Mouse (Mus musculus): Measurements from ENCODE around the gene Nfatc2.

Nfatc2 gene

DNA sequence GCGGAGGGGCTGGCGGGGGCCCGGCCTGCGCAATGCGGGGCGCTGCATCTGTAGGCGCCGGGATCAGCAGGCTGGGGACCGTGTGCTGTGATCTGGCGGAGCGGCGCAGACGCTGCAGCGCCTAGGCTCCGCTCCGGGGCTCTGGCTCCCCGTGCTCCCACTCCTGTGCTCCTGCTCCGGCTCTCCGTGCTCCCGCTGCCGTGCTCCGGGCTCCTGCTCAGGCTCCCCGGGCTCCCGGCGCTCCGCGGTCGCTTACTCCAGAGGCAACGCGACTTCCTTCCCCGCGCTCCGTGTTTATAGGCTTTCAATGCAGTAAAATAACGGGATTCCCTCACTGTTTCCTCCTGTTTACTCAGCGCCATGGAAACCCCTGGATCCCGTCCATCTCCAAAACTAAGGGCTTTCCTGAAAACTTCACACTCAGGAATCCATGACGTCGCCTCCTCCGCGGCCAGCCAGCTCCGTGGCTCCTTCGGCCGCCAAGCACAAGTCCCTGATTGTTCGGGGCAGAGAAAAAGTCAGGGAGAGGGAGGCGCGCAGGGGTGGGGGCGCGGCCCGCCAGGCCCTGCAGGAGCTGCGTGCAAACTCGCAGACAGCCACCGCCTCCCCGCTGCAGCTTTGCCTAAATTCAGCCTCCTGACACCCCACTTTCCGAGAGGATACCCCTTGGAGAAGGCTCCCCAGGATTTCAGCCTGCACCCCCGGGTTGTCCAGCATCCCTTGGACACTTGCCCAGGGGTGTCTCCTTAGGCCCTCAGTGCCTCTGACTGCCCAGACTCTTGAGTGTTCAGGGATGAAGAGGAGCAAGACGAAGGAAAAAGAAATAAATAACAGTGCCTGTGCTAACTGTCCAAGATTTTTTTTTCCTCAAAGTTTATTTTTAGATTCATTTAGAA, at the start of gene Nfatc2:
Gene Nfatc2, minus strand, starts transcription at position 167 of the 896 bp plus-strand sequence.
- DNase-seq (ENCODE audit: low spot score) = peak; percentile 64

DNA sequence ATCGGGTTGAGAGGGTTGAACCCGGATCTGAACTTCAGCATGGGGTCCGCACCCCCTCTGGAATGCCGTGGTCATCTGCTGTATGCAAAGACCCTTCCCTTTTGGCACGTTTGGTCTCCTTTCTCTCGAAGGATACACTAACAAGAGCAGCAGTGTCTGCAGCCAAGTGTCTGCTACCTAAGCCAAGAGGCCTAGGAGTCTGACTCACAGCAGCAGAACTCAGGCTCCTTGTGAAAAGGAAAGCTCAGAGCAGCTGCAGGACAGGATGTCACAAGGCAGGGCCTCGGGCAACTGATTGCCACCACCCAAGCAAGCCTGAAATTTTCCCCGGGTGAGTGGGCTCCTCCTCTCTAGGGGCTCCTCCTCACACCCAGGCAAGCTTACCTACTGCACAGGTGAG, 46.7 kb upstream of the Nfatc2 start:
- DNase-seq (ENCODE audit: low spot score) = no peak

DNA sequence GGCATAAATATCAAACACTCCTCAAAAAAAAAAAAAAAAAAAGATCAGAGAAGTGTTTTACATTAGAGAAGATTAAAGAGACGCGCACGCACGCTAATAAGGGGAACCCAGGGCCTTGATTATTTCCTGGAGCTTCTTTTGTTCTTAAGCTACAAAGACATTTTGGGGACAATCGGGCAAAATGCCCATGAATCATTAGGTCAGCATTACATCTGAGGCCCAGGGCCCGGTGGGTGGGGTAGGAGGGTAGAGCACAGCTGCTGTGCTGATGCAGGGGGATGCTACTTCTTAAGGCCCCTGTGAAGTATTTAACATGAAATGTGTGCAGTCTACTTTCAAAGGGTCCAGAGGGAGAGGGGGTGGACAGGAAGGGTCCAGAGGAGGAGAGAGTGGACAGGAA, 43.4 kb upstream of the Nfatc2 start:
- no peak for DNase-seq (ENCODE audit: low spot score)

DNA sequence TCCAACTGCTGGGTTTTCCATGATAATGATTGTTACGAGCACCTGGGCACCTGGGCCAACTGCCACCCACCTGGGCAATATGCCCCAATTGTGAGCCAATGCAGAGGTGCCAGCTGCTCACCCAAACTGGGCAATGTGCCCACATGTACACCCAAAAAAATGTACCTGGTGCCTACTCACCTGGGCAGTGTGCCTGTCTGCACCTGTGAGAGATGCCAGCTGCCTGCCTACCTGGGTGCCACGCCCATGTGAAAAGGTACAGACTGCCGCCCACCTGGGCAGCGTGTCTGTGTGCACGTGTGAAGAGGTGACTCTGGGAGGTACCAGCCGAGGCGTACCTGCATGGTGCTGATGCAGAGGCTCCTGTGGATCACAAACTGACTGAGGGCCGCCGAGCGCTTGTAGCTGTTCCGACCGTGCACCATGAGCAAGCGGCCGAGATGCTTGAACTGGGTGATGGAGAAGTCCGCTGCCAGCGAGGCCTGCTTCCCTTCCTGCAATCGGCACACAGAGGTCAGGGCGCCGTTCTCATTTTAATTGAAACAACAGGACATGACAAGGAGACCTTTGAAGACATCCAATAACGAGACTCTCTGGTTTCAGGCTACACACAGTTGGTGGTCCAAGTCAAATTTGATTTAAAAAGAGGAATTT, 42.2 kb upstream of the Nfatc2 start:
- DNase-seq (ENCODE audit: low spot score) = no peak

DNA sequence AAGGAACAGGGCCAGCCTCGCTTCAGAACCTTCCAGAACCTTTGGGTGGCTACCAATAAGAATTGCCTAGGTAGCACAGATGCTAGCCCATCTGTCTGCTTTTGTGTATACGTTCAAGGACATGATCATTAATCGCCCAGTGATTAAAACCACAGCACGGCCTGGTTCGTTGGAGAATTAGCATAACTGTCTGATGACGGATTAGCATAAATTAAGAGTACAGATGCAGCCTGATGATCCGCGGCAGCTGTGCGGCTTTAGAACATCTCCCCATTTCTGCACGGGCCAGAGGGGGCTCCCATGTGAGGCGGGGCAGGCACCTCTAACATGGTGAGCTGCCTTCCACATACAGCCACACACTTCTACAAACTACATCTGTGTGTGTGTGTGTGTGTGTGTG, 40.7 kb upstream of the Nfatc2 start:
- DNase-seq (ENCODE audit: low spot score) = no peak

DNA sequence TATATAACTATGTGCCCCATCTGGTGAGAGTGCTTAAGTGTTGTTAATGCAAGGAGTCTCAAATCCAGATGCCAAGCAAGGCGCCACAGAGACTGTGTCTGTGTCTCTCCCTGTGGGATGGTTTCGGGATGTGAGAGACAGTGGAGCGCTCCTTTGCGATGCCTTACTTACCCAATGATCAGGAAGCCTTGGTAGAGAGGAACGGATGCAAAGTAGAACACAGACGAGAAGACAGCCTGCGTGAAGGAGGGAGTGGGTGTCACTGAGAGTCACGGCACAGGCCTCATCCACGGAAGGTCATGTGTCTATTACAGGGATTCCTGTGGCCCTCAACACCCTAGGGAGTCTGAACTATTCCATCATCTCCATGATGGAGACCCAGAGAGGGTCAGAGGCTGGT, 39.0 kb upstream of the Nfatc2 start:
- DNase-seq (ENCODE audit: low spot score) = no peak

DNA sequence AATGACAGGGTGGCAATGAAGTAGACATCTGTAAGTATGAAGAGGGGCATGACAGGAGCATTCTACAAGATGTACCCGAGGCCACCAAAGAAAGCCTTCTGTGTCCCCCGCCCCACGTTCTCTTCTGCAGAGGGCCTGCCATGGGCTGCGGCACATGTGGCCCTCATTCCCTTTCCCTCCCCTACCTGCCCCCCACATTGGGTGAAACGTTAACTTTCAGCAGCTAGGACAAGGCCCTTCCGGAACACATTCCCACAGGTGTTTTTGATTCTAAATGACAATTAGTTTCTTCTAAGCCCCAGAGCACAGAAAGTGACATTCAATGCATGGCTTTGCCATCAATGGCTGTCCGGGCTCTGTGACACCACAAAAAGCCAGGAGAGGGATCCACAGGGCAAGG, 33.4 kb upstream of the Nfatc2 start:
- DNase-seq (ENCODE audit: low spot score) = no peak

DNA sequence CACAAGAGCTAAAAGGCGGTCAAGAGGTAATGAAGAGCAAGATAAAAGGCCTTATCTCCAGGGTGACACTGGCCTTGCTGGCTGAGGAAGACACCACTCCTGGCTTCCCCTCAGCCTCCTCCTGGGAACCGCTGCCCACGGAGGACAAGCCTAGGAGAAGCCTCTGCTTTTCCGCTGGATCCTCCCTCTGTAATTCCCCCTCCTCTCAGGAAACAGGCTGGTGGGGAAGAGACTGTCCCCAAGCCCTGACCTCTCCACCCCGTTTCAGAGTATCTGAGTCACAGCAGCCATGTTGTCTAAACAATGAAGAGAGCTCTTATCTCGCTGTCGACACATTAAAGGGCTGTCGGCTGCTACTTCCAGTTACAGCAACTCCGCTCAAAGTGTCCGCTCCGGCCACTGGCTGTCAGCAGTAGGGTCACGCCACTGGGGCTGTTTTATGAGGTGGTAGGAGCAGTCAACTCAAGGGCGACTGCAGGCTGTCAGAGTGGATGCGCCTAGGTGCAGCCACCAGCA, 31.9 kb upstream of the Nfatc2 start:
- no peak for DNase-seq (ENCODE audit: low spot score)

DNA sequence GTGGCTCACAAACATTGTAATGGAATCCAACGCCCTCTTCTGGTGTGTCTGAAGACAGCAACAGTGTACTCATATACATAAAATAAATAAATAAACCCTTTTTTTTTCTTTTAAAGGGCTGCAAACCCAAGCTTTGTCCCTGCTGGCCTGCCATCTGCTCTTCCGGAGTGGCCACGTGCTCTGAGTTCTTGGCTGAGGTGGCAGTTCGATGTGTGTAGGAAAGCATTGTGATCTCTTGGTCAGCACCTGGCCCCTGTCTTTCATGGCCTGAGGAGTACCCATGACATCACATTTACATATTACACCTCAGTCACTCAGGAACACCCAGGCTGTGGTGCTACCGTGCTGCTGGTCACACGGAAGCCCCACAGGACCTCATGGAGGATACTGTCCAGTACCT, 31.1 kb upstream of the Nfatc2 start:
- DNase-seq (ENCODE audit: low spot score) = no peak

DNA sequence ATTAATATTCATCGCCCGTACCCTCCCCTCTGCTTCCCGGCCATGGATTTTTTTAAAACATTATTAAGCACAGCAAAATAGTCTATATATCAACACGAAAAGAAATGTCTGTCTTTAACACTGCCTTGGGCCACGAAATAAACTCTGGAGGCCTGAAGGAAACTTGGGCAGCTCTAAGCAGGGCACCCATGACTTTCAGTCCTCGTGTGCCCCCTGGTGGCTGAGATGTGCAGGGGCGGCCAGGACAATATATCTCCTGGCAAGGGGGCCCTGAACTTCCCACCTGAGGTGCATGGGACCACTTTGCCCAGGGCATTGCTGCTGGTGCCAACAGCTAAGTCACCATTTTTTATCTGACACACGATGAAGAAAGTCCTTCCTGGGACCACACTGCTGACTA, 27.3 kb upstream of the Nfatc2 start:
- DNase-seq (ENCODE audit: low spot score) = peak; percentile 88

DNA sequence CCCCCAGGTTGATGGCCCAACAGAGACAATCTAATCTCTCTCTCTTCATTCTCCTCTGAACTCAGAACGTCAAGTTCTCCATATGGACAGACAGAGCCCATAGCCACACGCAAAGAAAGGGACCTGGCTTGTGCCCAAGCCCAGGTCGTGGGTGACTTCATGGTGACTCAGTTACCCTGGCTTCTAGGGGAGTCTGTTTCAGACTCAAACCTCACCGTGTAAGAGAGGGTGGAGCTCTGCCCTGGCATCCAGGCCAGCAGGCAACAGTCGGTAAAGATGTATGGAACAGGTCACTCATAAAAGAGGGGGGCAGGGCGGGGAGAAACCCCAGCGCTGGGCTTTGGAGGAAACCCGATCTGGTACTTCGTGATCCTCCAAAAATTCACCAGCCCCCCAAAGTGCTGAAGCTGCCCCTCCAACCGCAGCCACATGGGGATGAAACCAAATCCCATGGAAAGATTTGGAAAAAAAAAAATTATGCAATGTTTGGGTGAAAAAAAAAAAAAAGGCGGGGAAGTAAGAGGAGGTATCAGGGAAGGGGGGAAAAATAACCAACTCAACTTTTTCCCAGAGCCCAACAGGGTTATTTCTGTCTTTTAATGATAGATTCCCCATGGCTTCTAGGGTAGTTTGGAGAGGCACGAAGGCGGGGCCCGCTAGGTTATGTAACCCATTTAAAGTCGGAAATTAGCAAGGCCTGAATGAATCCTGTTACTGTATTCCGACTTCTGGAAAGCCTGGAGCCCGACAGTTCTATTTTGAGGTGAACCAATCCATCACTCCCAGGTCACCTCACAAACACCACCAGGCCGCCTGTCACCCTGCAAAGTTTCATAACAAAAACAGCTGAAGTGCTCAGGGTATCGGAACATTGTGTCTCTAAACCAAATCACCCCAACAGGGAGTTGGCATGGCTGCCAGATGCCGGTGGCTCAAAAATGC, 26.6 kb upstream of the Nfatc2 start:
- no peak for DNase-seq (ENCODE audit: low spot score)

DNA sequence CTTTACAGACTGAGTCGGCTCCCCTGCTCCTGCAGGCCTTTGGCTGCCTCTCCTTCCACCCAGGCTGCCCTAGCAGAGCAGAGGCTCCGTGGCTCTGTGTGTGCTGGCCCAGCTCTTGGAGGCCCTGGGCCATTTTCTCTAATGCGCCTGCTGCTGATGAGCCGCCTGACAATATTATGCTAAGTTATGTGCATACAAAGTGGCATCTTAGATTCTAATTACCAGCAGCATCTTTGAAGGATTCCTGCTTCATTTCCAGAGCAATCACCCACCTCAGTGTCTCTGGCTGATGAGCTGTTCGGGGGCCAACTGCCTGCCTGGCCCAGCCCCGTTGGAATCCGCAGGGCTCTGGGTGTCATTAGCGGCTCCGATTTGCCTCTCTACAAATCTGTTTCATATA, 24.9 kb upstream of the Nfatc2 start:
- no peak for DNase-seq (ENCODE audit: low spot score)

DNA sequence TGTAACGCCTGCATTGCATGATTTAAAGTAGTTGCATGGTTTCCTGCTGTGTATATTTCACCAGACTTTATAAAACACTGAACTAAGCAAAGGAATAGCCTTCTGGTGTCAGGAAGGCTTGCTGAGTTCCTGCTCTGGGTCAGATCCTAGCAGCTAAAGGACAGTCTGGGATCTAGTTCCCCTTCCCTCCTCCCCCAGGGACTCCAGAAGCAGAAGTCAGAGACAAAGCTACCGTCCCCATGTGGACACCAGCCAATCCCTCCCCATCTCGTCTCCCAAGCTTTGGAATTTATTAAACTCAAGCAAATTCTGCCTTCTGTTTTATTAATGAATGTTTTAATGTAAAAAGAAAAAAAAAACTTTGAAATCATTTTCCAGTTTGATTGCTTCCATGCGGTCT, 23.6 kb upstream of the Nfatc2 start:
- DNase-seq (ENCODE audit: low spot score) = no peak

DNA sequence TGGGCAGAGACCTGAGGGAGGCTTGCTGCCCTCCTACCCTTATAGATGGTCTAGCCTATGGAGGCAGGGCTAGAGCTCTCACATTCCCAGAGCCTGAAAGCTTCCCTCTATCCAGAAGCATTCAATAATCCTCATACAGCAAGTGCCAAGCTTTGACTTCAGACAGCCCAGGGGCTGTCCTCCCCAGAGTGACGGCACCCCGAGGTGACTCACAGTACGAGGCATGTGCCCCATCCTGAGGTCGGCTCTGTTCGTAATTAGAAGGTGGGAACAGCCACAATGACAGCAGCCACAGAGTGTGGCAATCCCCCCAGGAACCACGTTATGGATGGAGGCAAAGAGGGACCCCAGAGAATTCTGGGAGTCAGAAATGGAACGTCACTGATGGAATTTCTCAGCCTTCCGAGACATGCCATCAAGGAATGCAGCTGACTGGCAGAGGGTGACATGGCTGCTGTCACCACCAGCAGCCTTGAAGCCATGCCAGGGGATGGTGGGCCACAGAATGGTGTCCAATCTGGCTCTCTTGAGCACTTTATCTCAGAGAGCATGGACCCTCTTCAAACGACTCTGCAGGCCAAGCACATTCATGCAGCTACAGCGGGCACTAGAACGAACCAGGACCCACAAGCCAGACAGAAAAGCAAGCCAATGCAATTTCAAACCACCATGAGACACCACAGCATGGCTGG, 19.8 kb upstream of the Nfatc2 start:
- no peak for DNase-seq (ENCODE audit: low spot score)

DNA sequence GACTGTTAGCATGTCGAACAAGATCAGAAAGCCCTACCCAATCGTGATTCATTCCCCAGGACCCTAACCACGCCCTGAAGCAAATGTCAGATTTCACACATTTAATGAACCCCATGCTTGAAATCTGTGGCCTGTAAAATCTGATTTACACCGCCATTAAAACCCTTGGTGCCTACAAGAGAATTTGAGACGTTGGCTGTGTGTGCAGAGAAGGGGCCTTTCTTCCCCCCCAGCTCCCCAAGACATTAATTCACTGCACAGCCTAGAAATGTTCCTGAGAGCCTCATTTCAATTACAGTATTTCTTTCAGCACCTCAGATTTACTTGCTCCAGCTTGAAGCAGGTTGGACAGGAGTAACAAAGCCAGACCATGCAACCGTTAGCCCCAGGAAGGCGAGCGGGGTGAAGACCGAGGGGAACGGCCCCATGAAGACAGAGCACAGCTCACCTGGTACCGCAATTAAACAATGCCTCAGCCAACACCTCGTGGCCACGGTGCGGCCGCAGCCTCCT, 16.8 kb upstream of the Nfatc2 start:
- DNase-seq (ENCODE audit: low spot score) = no peak

DNA sequence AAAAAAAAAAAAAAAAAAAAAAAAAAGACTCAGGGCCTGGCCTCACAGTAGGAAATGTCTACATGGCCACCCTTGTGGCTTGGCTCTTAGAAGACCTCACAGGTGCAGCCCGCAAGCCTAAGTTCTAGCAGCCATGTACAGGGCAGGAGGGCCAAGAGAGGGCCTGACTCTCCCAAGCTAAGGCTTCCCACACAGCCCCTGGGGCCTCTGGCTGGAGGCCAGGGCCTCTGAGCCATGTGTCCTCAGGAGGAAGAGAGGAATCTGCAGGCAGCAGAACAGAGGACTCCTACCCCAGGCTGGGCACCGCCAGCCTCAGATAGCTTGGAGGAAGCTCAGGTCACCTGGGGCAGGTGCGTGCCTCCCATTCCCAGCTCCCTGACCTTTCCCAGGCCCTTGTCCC, 13.7 kb upstream of the Nfatc2 start:
- no peak for DNase-seq (ENCODE audit: low spot score)

DNA sequence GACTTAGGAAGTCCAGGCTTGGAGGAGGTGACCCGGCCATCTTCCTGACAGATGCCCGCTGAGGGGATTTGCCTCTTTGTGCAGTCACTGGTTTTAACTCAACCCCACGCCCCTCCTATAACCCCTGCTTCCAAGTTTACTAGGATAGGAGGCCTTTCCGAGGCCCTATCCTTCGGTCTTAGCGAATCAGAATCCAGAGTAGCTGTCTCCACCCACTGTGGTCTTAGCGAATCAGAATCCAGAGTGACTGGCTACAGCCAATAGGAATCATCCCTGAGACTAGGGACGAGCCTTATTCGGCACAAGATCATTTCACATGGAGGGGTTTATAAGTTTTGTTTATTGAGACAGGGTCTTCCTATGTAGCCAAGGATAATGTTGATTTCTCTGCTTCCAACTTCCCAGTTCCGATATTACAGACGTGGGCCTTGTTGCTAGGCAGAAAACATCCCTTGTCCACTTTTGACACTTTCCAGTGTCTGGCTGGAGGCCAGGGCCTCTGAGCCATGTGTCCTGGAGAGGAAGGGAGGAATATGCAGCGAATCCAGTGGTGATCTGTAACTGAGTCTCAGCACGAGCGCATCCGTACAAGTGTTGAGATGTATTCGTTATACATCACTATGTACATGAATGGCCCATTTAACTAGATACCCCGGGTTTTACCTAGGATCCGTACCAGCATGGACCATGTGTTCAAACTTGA, 12.9 kb upstream of the Nfatc2 start:
- DNase-seq (ENCODE audit: low spot score) = no peak

DNA sequence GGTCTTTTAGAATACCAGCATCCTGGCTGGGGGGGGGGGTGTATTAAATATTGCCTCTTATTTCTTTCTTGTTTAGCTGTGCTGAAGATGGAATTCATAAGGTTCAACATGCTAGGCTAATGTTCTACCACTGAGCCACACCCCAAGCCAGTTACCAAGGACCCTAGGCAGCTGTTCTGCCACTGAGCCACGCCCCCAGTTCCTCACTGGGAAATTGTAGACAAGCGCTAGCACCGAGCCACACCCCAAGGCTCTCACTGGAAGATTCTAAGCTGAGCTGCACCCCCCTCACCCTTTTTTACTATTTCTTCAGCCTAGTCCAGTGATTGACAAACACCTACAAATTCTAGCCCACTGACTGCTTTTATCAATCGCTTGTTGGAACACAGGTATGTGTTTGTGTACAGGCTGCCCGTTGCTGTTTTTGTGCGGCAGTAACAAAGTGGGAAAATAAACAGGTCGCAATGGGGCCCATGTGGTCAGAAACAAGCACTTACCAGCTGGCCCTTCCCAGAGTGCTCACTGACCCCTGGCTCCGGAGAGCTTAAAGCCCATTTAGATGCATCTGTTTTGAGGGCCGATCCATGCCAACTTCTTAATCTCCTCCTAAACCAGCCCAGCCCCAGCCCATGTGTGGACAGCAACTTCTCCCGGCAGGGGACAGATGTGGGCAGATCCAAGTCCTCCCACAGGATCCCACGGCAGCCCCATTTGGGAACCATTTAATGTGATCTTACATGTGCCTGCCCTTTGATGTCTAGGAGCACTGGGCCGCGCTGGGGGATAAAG, 11.8 kb upstream of the Nfatc2 start:
- no peak for DNase-seq (ENCODE audit: low spot score)

DNA sequence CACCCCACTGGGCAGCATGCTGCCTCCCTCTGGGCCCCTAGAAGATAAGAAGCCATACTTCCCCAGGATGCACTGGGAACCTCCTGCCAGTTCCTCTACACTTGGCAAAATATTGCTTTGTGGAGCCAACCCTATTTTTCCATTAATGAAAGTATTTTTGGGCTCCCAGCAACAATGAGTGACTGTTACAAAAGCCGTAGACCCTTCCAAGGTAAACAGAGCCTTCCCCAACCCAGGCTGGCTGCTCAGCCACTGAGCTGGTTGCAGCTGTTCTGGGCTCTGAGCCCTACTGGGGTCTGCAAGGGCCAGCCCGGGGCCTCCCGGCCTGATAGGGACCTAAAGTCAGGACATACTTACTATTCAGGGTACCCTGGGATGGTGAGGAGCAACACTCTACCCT, 9.5 kb upstream of the Nfatc2 start:
- no peak for DNase-seq (ENCODE audit: low spot score)

DNA sequence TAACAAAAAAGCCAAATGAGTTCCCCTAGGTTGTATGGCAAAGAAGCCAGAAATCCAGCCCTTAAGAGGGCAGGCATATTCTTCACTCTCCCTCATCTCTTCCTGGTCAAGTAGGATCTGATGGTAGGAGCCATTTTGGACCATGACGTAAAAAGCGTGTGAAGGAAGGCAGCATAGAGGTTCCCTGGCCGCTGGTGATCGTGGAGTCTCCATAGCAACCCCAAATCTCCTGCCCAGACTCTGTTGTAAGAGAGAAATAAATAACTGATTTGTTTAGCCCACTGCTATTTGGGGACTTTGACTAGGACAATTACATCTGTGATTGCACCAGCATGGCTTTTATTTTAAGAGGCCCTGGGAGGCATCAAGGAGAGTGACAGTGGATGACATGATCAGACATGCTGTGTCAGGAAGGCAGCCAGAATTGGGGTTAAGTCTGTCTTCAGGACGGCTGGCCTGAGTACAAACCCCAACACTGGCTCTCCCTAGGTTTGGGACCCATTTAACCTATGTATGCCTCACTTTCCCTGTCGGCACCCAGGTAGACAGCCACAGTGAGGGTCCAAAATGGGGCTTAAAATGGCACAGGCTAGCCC, 8.3 kb upstream of the Nfatc2 start:
- no peak for DNase-seq (ENCODE audit: low spot score)
